Mouse (Mus musculus) myocyte (in vitro differentiated cells): Measurements from ENCODE around the gene Duox2.

Experiments
- CEBPB ChIP-seq: IDR thresholded peaks from 2 replicates; pipeline ENCODE4 v1.6.1; 2011; ENCODE audit warnings: mild to moderate bottlenecking, moderate library complexity; ENCODE audit not compliant: poor library complexity, insufficient read depth, severe bottlenecking
- E2F4 ChIP-seq: IDR thresholded peaks from one replicate; pipeline ENCODE4 v1.6.1; 2011; ENCODE audit warnings: mild to moderate bottlenecking, control low read depth, moderate library complexity; ENCODE audit not compliant: insufficient read depth
- MAX ChIP-seq: IDR thresholded peaks from one replicate; pipeline ENCODE4 v1.6.1; 2011; ENCODE audit warnings: low read depth, mild to moderate bottlenecking, control low read depth
- MYOD1 ChIP-seq, 3 experiments: IDR thresholded peaks; one replicate each; pipeline ENCODE4 v1.6.1; 2011; ENCODE audit warnings: control low read depth in 2 of 3, low read depth in 2 of 3, mild to moderate bottlenecking in 2 of 3, moderate library complexity in 1 of 3; ENCODE audit not compliant: insufficient read length in 2 of 3, control insufficient read depth in 1 of 3
- MYOG ChIP-seq, 3 experiments: IDR thresholded peaks; one replicate each; pipeline ENCODE4 v1.6.1; 2011; ENCODE audit warnings: control low read depth in 2 of 3, low read depth in 2 of 3, mild to moderate bottlenecking in 2 of 3; ENCODE audit not compliant: insufficient read length in 2 of 3, control insufficient read depth in 1 of 3, insufficient read depth in 1 of 3
- POLR2A ChIP-seq: IDR thresholded peaks from one replicate; pipeline ENCODE4 v1.6.1; 2011; ENCODE audit warnings: low read depth, mild to moderate bottlenecking, control low read depth, moderate library complexity; ENCODE audit not compliant: insufficient read length
- POLR2AphosphoS2 ChIP-seq: IDR thresholded peaks from one replicate; pipeline ENCODE4 v1.6.1; 2011; ENCODE audit warnings: low read depth, control low read depth; ENCODE audit not compliant: insufficient read length
- REST ChIP-seq: IDR thresholded peaks from one replicate; pipeline ENCODE4 v1.6.1; 2011; ENCODE audit warnings: mild to moderate bottlenecking, control low read depth, moderate library complexity; ENCODE audit not compliant: insufficient read depth, insufficient read length
- SRF ChIP-seq: IDR thresholded peaks from one replicate; pipeline ENCODE4 v1.6.1; 2011; ENCODE audit warnings: low read depth; ENCODE audit not compliant: control insufficient read depth, insufficient read length
- TCF12 ChIP-seq: IDR thresholded peaks from one replicate; pipeline ENCODE4 v1.6.1; 2011; ENCODE audit warnings: mild to moderate bottlenecking, control low read depth; ENCODE audit not compliant: poor library complexity, insufficient read depth, severe bottlenecking
- TCF3 ChIP-seq: IDR thresholded peaks from one replicate; pipeline ENCODE4 v1.6.1; 2011; ENCODE audit warnings: low read depth, control low read depth; ENCODE audit not compliant: insufficient read length
- USF1 ChIP-seq: IDR thresholded peaks from one replicate; pipeline ENCODE4 v1.6.1; 2011; ENCODE audit warnings: low read depth, mild to moderate bottlenecking, control low read depth, moderate library complexity

- TF ChIP-seq MYOD1 (IDR thresholded peaks at IDR 0.05; ENCODE audit: control insufficient read depth in 1 of 3, insufficient read length in 2 of 3, low read depth in 2 of 3) (no peak), POLR2A (no peak), E2F4 (no peak), MAX (no peak), POLR2AphosphoS2 (no peak), SRF (no peak), TCF12 (no peak), REST (no peak), MYOG (IDR thresholded peaks at IDR 0.05; ENCODE audit: control insufficient read depth in 1 of 3, insufficient read depth in 1 of 3, insufficient read length in 2 of 3, low read depth in 2 of 3) (no peak), USF1 (no peak), CEBPB (no peak), TCF3 (no peak)
These were observed 29.7 kb upstream of the Duox2 start for GRCm38 (mm10) chr2:122327986-122328385.
